Mouse (Mus musculus) kidney, postnatal 4 days (tissue): ENCODE data around the gene Abhd12.

Source experiments
- DNase-seq, 2 experiments: peaks; one replicate each; pipeline ENCODE4 v3.0.0; 2021; ENCODE audit warnings: mixed read lengths in 2 of 2

The Abhd12 gene

GRCm38 (mm10) chr2:150847436-150847995 is 57.0 kb downstream of the Abhd12 start:
- no peak for DNase-seq

GRCm38 (mm10) chr2:150844798-150845197 is 59.7 kb downstream of the Abhd12 start:
- no peak for DNase-seq

GRCm38 (mm10) chr2:150842049-150842461 is 62.5 kb downstream of the Abhd12 start:
- no peak for DNase-seq

GRCm38 (mm10) chr2:150841109-150841508 is 63.4 kb downstream of the Abhd12 start:
- DNase-seq, result no peak

GRCm38 (mm10) chr2:150839686-150840471 is 64.7 kb downstream of the Abhd12 start:
- DNase-seq, result no peak

GRCm38 (mm10) chr2:150837781-150838180 is 66.8 kb downstream of the Abhd12 start:
- DNase-seq, result no peak

- no peak for DNase-seq
These were observed 67.6 kb downstream of the Abhd12 start for GRCm38 (mm10) chr2:150836906-150837305.

GRCm38 (mm10) chr2:150835975-150836374 is 68.6 kb downstream of the Abhd12 start:
- DNase-seq, result no peak

GRCm38 (mm10) chr2:150834616-150835015 is 69.9 kb downstream of the Abhd12 start:
- DNase-seq, result no peak

GRCm38 (mm10) chr2:150832029-150832428 is 72.5 kb downstream of the Abhd12 start:
- no peak for DNase-seq

- no peak for DNase-seq
These were observed 73.6 kb downstream of the Abhd12 start for GRCm38 (mm10) chr2:150830911-150831441.

GRCm38 (mm10) chr2:150830011-150830410 is 74.5 kb downstream of the Abhd12 start:
- no peak for DNase-seq

GRCm38 (mm10) chr2:150828654-150829053 is 75.9 kb downstream of the Abhd12 start:
- DNase-seq, result no peak

GRCm38 (mm10) chr2:150828164-150828563 is 76.4 kb downstream of the Abhd12 start:
- peak in 1 of 2 experiments; percentile 20 for DNase-seq

GRCm38 (mm10) chr2:150826426-150826825 is 78.1 kb downstream of the Abhd12 start:
- DNase-seq, result no peak

GRCm38 (mm10) chr2:150822987-150823386 is 81.6 kb downstream of the Abhd12 start:
- DNase-seq, result no peak

GRCm38 (mm10) chr2:150820720-150821119 is 83.8 kb downstream of the Abhd12 start:
- no peak for DNase-seq

- DNase-seq, result no peak
These were observed 85.8 kb downstream of the Abhd12 start for GRCm38 (mm10) chr2:150818742-150819141.

- no peak for DNase-seq
These were observed 87.7 kb downstream of the Abhd12 start for GRCm38 (mm10) chr2:150816676-150817402.

GRCm38 (mm10) chr2:150812816-150813215 is 91.7 kb downstream of the Abhd12 start:
- DNase-seq, result no peak

GRCm38 (mm10) chr2:150810603-150811002 is 93.9 kb downstream of the Abhd12 start:
- DNase-seq, result no peak

- DNase-seq, result no peak
These were observed 95.7 kb downstream of the Abhd12 start for GRCm38 (mm10) chr2:150808812-150809211.

GRCm38 (mm10) chr2:150808381-150808780 is 96.2 kb downstream of the Abhd12 start:
- no peak for DNase-seq
